Mouse (Mus musculus): Measurements from ENCODE around the gene Nup107. TPM values are rescaled to one million over a fixed set of nuclear protein-coding genes. Genes with fewer than 3 reads are reported as not detected.
A peak's percentile ranks its signal among the peaks of the same experiment; 100 is the strongest.
"Not testable (repeated sequence)": the region's sequence is repeated elsewhere in the genome, so short reads cannot be mapped to it uniquely, and the experiment has no call there.

Gene Nup107
- polyA plus RNA-seq, 1 experiment from 2014 or later = 33.4 TPM

- peaks cover 4% of the 10 kb centered on the region; the same call in 1 of the 2 replicates for H3K27me3 ChIP-seq
- no peak for ATAC-seq (ENCODE audit: insufficient read depth)
- no peak overlapping the region for H3K27ac ChIP-seq (replicated peaks)
- no peak overlapping the region for H3K9ac ChIP-seq
- H3K4me3 ChIP-seq (replicated peaks) = no peak overlapping the region
- WGBS (ENCODE audit: insufficient replicate concordance) = 75% methylated on average over 10 of the region's 10 CpGs
- H3K9me3 ChIP-seq (replicated peaks) = no peaks in the 10 kb centered on the region
- H3K4me1 ChIP-seq (replicated peaks) = peaks cover 20% of the 10 kb centered on the region
- H3K4me2 ChIP-seq = no peak overlapping the region
- H3K36me3 ChIP-seq (replicated peaks) = peaks cover 49% of the 10 kb centered on the region
These were observed 44.0 kb downstream of the Nup107 start for GRCm38 (mm10) chr10:117748276-117749049.

DNA sequence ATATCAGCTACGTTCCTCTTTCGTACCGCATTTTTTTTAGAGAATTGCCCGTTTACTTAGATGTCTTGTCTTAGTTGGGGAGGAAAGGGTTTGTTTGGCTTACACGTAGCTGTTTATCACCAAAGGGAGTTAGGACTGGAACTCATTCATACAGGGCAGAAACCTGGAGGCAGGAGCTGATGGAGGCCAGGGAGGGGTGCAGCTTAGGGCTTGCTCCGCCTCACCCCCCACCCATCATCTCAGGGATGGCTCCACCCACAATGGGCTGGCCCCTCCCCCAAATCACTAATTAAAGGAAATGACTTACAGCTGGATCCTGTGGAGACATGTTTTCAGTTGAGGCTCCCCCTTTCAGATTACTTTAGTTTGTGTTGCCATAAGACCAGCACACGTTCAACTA is 44.8 kb downstream of the Nup107 start:
- Histone ChIP-seq H3K27ac (replicated peaks) (no peak overlapping the region), H3K4me2 (no peak overlapping the region), H3K9me3 (replicated peaks) (no peaks in the 10 kb centered on the region), H3K36me3 (replicated peaks) (peaks cover 44% of the 10 kb centered on the region), H3K4me3 (replicated peaks) (no peak overlapping the region), H3K27me3 (peaks cover 4% of the 10 kb centered on the region; the same call in 1 of the 2 replicates), H3K4me1 (replicated peaks) (peaks cover 20% of the 10 kb centered on the region), H3K9ac (no peak overlapping the region)
- 81% methylated on average over 7 of the region's 7 CpGs for WGBS (ENCODE audit: insufficient replicate concordance)
- no peak for ATAC-seq (ENCODE audit: insufficient read depth)

- Histone ChIP-seq H3K27ac (replicated peaks) (peak within 1 kb of the TSS; percentile 64), H3K9ac (peak within 1 kb of the TSS; percentile 49; the same call in 1 of the 2 replicates), H3K36me3 (replicated peaks) (peaks cover 31% of the 10 kb centered on the region), H3K9me3 (replicated peaks) (no peaks in the 10 kb centered on the region), H3K4me1 (replicated peaks) (peaks cover 20% of the 10 kb centered on the region), H3K4me2 (peak within 1 kb of the TSS; percentile 83), H3K27me3 (peaks cover 4% of the 10 kb centered on the region; the same call in 1 of the 2 replicates), H3K4me3 (replicated peaks) (peak within 1 kb of the TSS; percentile 55)
- WGBS (ENCODE audit: insufficient replicate concordance) = 12% methylated on average over 46 of the region's 46 CpGs
- ATAC-seq (ENCODE audit: insufficient read depth) = peak; percentile 97
These were observed 46.1 kb downstream of the Nup107 start, which contains the start of gene Slc35e3 for GRCm38 (mm10) chr10:117746297-117746883. TSS of gene Slc35e3 (minus strand) at chr10:117746365.

DNA sequence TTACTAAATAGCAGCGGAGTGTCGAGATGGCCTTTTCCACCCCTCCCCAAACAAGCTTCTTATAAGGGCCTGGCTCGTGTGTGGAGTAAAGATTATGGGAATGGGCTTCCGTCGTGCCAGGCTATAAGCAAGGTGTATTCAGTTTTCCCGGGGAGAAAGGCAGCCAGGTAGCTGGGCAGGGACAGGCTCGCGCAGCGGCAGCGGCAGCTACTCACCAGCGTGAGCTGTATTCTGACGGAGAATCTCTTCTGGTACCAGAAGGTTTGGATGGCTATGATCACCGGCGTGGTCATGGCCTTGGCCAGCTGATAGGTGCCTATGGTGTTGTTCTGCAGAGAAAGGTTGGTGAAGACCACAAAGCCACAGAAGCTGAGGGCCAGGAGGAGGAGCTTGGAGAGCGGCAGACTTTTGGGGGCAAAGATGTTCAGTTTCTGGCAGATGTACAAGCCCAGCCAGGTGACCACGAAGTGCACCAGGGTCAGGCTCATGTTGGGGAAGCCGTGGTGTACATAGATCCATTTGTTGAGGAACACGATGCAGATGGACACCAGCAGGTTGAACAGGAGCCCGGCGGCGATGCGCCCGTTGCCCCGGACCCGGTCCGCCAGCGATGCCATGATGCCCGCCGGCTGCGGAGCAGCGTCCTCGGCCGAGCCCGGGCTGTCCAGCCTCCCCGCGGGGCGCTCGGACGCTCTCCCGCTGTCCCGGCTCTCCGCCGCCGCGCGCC is 46.8 kb downstream of the Nup107 start:
- Histone ChIP-seq H3K4me2 (peak overlapping the region; percentile 83), H3K4me3 (replicated peaks) (peak overlapping the region; percentile 55), H3K36me3 (replicated peaks) (peaks cover 25% of the 10 kb centered on the region), H3K4me1 (replicated peaks) (peaks cover 20% of the 10 kb centered on the region), H3K9ac (peak overlapping the region; percentile 49; the same call in 1 of the 2 replicates)
- H3K27me3 ChIP-seq; H3K9me3 ChIP-seq (replicated peaks); H3K27ac ChIP-seq (replicated peaks): not testable (repeated sequence)
- ATAC-seq (ENCODE audit: insufficient read depth) = peak; percentile 20
- under 1% methylated on average over 25 of the region's 46 CpGs for WGBS (ENCODE audit: insufficient replicate concordance)

- no peak overlapping the region for H3K9ac ChIP-seq
- no peak overlapping the region for H3K4me2 ChIP-seq
- H3K27ac ChIP-seq (replicated peaks) = no peak overlapping the region
- H3K4me1 ChIP-seq (replicated peaks) = peaks cover 21% of the 10 kb centered on the region
- no peak for ATAC-seq (ENCODE audit: insufficient read depth)
- 67% methylated on average over 4 of the region's 4 CpGs for WGBS (ENCODE audit: insufficient replicate concordance)
- peaks cover 8% of the 10 kb centered on the region for H3K36me3 ChIP-seq (replicated peaks)
- H3K4me3 ChIP-seq (replicated peaks) = no peak overlapping the region
- peaks cover 4% of the 10 kb centered on the region; the same call in 1 of the 2 replicates for H3K27me3 ChIP-seq
- no peaks in the 10 kb centered on the region for H3K9me3 ChIP-seq (replicated peaks)
These were observed 48.6 kb downstream of the Nup107 start for GRCm38 (mm10) chr10:117743917-117744316.

DNA sequence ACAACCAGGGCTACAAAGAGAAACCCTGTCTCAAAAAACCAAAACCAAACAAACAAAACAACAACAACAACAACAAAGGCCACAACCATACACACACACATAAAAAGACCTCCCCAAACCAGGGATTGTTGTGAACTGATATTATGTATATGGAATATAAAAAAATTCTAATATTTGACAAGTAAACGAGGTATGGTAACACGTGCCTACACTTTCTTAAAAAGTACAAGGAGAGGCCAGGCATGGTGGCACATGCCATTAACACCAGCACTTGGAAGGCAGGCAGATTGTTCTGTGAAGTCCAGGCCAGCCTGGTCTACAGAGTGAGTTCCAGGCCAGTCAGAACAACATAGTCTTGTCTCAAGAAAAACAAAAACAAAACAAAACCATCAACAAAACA is 49.3 kb downstream of the Nup107 start:
- Histone ChIP-seq H3K36me3 (replicated peaks) (peaks cover 2% of the 10 kb centered on the region; the same call in 1 of the 2 replicates), H3K27ac (replicated peaks) (no peak overlapping the region), H3K4me1 (replicated peaks) (peaks cover 28% of the 10 kb centered on the region), H3K9ac (no peak overlapping the region), H3K27me3 (peaks cover 4% of the 10 kb centered on the region; the same call in 1 of the 2 replicates), H3K4me3 (replicated peaks) (no peak overlapping the region), H3K4me2 (no peak overlapping the region), H3K9me3 (replicated peaks) (no peaks in the 10 kb centered on the region)
- ATAC-seq (ENCODE audit: insufficient read depth) = no peak
- WGBS (ENCODE audit: insufficient replicate concordance) = 45% methylated on average over 2 of the region's 2 CpGs

GRCm38 (mm10) chr10:117742618-117743017 is 49.9 kb downstream of the Nup107 start:
- H3K9me3 ChIP-seq (replicated peaks) = no peaks in the 10 kb centered on the region
- WGBS (ENCODE audit: insufficient replicate concordance) = 74% methylated on average over 4 of the region's 4 CpGs
- peaks cover 28% of the 10 kb centered on the region for H3K4me1 ChIP-seq (replicated peaks)
- no peak for ATAC-seq (ENCODE audit: insufficient read depth)
- no peak overlapping the region for H3K4me2 ChIP-seq
- H3K4me3 ChIP-seq (replicated peaks) = no peak overlapping the region
- H3K36me3 ChIP-seq (replicated peaks) = no peaks in the 10 kb centered on the region
- H3K27me3 ChIP-seq = peaks cover 4% of the 10 kb centered on the region; the same call in 1 of the 2 replicates
- H3K9ac ChIP-seq = no peak overlapping the region
- no peak overlapping the region for H3K27ac ChIP-seq (replicated peaks)

GRCm38 (mm10) chr10:117741698-117742475 is 50.6 kb downstream of the Nup107 start:
- no peak overlapping the region for H3K4me3 ChIP-seq (replicated peaks)
- no peaks in the 10 kb centered on the region for H3K9me3 ChIP-seq (replicated peaks)
- peaks cover 21% of the 10 kb centered on the region for H3K4me1 ChIP-seq (replicated peaks)
- ATAC-seq (ENCODE audit: insufficient read depth) = no peak
- H3K4me2 ChIP-seq = no peak overlapping the region
- no peak overlapping the region for H3K9ac ChIP-seq
- peaks cover 4% of the 10 kb centered on the region; the same call in 1 of the 2 replicates for H3K27me3 ChIP-seq
- 78% methylated on average over 15 of the region's 15 CpGs for WGBS (ENCODE audit: insufficient replicate concordance)
- no peaks in the 10 kb centered on the region for H3K36me3 ChIP-seq (replicated peaks)
- no peak overlapping the region for H3K27ac ChIP-seq (replicated peaks)

DNA sequence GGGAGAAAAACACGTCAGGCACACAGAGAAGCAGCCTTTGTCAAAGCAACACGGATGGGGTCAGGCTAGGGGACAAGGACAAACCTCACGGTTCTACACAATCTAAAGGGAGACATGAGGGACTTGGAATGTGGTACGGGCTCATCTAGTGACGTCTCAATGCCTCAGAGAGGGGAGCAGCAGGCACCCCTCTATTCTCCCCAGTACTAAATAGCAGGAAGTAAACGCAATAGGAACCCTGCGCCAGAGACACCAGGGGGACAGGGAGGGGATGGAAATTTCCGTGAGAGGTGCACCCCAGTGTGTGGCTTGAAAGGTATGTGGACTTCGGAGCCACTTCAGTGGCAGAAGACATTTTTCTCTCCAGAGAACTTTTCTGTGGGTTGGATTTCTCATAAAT is 51.6 kb downstream of the Nup107 start:
- Histone ChIP-seq H3K27me3 (peaks cover 4% of the 10 kb centered on the region; the same call in 1 of the 2 replicates), H3K9me3 (replicated peaks) (no peaks in the 10 kb centered on the region), H3K27ac (replicated peaks) (no peak overlapping the region), H3K4me2 (no peak overlapping the region), H3K36me3 (replicated peaks) (no peaks in the 10 kb centered on the region), H3K9ac (no peak overlapping the region), H3K4me3 (replicated peaks) (no peak overlapping the region), H3K4me1 (replicated peaks) (peaks cover 17% of the 10 kb centered on the region)
- ATAC-seq (ENCODE audit: insufficient read depth) = no peak
- 72% methylated on average over 9 of the region's 9 CpGs for WGBS (ENCODE audit: insufficient replicate concordance)

DNA sequence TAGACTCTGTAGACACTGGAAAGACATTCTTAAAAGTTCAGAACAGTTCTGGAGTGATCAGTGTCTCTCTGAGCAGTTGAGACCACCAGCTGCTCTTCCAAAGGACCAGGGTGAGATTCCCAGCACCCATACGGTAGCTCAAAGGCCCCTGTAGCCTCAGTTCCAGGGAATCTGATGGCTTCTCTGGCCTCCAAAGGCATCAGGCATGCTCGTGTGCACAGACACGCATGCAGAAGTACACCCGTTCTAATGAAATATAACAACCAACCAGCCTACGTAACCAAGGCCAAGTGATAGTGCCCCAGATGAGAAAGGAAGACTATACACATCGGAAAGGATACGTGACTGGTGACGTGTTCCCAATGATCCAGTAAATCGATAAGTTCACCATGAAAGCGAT is 52.3 kb downstream of the Nup107 start:
- peaks cover under 1% of the 10 kb centered on the region; the same call in 1 of the 2 replicates for H3K27me3 ChIP-seq
- no peaks in the 10 kb centered on the region for H3K9me3 ChIP-seq (replicated peaks)
- no peak overlapping the region for H3K27ac ChIP-seq (replicated peaks)
- WGBS (ENCODE audit: insufficient replicate concordance) = 78% methylated on average over 10 of the region's 10 CpGs
- H3K4me3 ChIP-seq (replicated peaks) = no peak overlapping the region
- H3K9ac ChIP-seq = no peak overlapping the region
- H3K36me3 ChIP-seq (replicated peaks) = no peaks in the 10 kb centered on the region
- ATAC-seq (ENCODE audit: insufficient read depth) = no peak
- H3K4me1 ChIP-seq (replicated peaks) = peaks cover 13% of the 10 kb centered on the region
- no peak overlapping the region for H3K4me2 ChIP-seq
